Mouse (Mus musculus): ENCODE measurements around the gene Fbln2. TPM values are rescaled to one million over a fixed set of nuclear protein-coding genes. Genes with fewer than 3 reads are reported as not detected.

Fbln2 gene
- polyA plus RNA-seq, 1 experiment from 2014 or later = 43.8 TPM

- 59% methylated on average over 9 of the region's 9 CpGs for WGBS
Observed at GRCm38 (mm10) chr6:91180767-91181171, 31.5 kb upstream of the Fbln2 start.

GRCm38 (mm10) chr6:91181320-91181719 lies 30.9 kb upstream of the Fbln2 start:
- Histone ChIP-seq H3K36me3 (ENCODE audit: insufficient read depth, low read length) (no peaks in the 10 kb centered on the region), H3K27me3 (ENCODE audit: insufficient read depth, low read length) (no peaks in the 10 kb centered on the region), H3K4me1 (ENCODE audit: insufficient read depth, low read length) (no peaks in the 10 kb centered on the region), H3K27ac (ENCODE audit: low read length) (no peak overlapping the region), H3K4me2 (replicated peaks; ENCODE audit: low read depth, low read length) (no peak overlapping the region), H3K9ac (replicated peaks; ENCODE audit: low read length) (no peak overlapping the region), H3K4me3 (ENCODE audit: low read length) (no peak overlapping the region), H3K9me3 (ENCODE audit: low read length) (no peaks in the 10 kb centered on the region)
- no peak for ATAC-seq (ENCODE audit: low FRiP score, low TSS enrichment)
- 63% methylated on average over 2 of the region's 2 CpGs for WGBS

More at GRCm38 (mm10) chr6:91180767-91181171, 31.5 kb upstream of the Fbln2 start:
- no peak overlapping the region for H3K27ac ChIP-seq (ENCODE audit: low read length)
- H3K27me3 ChIP-seq (ENCODE audit: insufficient read depth, low read length) = no peaks in the 10 kb centered on the region
- no peaks in the 10 kb centered on the region for H3K9me3 ChIP-seq (ENCODE audit: low read length)
- H3K9ac ChIP-seq (replicated peaks; ENCODE audit: low read length) = no peak overlapping the region
- H3K4me3 ChIP-seq (ENCODE audit: low read length) = no peak overlapping the region
- no peaks in the 10 kb centered on the region for H3K4me1 ChIP-seq (ENCODE audit: insufficient read depth, low read length)
- ATAC-seq (ENCODE audit: low FRiP score, low TSS enrichment) = no peak
- H3K4me2 ChIP-seq (replicated peaks; ENCODE audit: low read depth, low read length) = no peak overlapping the region
- no peaks in the 10 kb centered on the region for H3K36me3 ChIP-seq (ENCODE audit: insufficient read depth, low read length)

DNA sequence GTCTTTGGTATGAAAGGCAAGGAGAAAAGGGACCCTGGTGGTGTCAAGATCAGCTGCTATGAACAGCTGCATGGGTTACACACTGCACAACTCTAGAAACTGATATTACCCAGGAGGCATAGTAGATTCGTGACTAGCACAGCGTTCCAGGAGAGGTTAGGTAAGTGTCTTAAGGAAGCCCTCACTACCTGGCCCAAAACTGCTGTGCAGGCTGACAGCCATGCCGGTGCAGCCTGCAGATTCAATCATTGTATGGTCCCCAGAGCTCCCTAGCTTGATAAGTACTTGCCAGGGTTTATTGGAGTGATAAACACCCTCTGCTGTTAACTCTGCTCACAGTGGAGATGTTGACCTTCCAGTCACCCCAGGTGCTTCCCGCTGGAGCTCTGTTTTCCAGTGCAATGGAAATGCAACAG lies 30.2 kb upstream of the Fbln2 start:
- Histone ChIP-seq H3K9me3 (ENCODE audit: low read length) (no peaks in the 10 kb centered on the region), H3K36me3 (ENCODE audit: insufficient read depth, low read length) (no peaks in the 10 kb centered on the region), H3K27ac (ENCODE audit: low read length) (no peak overlapping the region), H3K27me3 (ENCODE audit: insufficient read depth, low read length) (no peaks in the 10 kb centered on the region), H3K4me3 (ENCODE audit: low read length) (no peak overlapping the region), H3K4me1 (ENCODE audit: insufficient read depth, low read length) (no peaks in the 10 kb centered on the region), H3K9ac (replicated peaks; ENCODE audit: low read length) (no peak overlapping the region), H3K4me2 (replicated peaks; ENCODE audit: low read depth, low read length) (no peak overlapping the region)
- no peak for ATAC-seq (ENCODE audit: low FRiP score, low TSS enrichment)
- WGBS = 73% methylated on average over 4 of the region's 4 CpGs

DNA sequence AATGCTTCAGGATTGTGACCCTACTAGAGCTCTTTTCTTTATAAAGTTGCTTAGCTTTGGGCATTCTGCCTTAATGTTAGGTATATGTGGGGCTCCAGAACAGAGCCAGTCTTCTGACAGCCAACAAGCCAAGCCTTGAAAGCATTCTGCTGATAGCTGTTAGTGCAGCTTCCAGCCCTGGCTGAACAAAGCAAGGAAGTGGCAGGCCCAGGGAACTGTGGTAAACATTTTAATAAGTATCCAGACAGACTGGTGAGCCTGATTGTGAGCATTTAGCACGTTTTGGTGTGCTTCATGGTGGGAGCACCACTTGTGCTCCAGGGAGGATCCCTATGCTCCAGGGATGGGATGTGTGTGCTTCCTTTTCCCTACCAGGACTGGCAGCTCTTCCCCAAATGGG lies 29.2 kb upstream of the Fbln2 start:
- ATAC-seq (ENCODE audit: low FRiP score, low TSS enrichment) = no peak
- WGBS = 46% methylated on average over 1 of the region's 1 CpGs
- Histone ChIP-seq H3K27ac (ENCODE audit: low read length) (no peak overlapping the region), H3K9me3 (ENCODE audit: low read length) (no peaks in the 10 kb centered on the region), H3K9ac (replicated peaks; ENCODE audit: low read length) (no peak overlapping the region), H3K27me3 (ENCODE audit: insufficient read depth, low read length) (no peaks in the 10 kb centered on the region), H3K36me3 (ENCODE audit: insufficient read depth, low read length) (no peaks in the 10 kb centered on the region), H3K4me2 (replicated peaks; ENCODE audit: low read depth, low read length) (no peak overlapping the region), H3K4me1 (ENCODE audit: insufficient read depth, low read length) (no peaks in the 10 kb centered on the region), H3K4me3 (ENCODE audit: low read length) (no peak overlapping the region)

DNA sequence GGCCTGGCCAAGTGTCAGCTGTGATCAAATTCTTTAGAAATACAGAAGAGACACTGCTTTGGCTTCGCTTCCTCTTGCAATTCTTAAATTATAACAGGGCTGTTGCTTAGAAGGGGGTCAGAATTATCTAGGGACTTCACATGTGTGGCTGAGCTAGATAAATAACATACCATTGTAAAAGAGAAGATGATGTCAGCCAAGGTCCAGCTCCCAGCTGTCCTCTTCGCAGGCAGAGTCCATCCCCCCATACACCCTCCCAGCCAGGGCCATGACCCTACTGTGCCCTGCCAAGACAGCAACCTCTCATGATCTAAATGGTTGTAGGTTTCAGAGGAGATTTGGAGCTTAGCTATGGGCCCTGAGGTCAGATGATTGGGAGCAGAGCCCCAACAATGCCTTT lies 28.3 kb upstream of the Fbln2 start:
- Histone ChIP-seq H3K9me3 (ENCODE audit: low read length) (no peaks in the 10 kb centered on the region), H3K27me3 (ENCODE audit: insufficient read depth, low read length) (no peaks in the 10 kb centered on the region), H3K9ac (replicated peaks; ENCODE audit: low read length) (no peak overlapping the region), H3K4me2 (replicated peaks; ENCODE audit: low read depth, low read length) (no peak overlapping the region), H3K36me3 (ENCODE audit: insufficient read depth, low read length) (no peaks in the 10 kb centered on the region), H3K4me3 (ENCODE audit: low read length) (no peak overlapping the region), H3K4me1 (ENCODE audit: insufficient read depth, low read length) (no peaks in the 10 kb centered on the region), H3K27ac (ENCODE audit: low read length) (no peak overlapping the region)
- WGBS = 49% methylated on average over 2 of the region's 2 CpGs
- no peak for ATAC-seq (ENCODE audit: low FRiP score, low TSS enrichment)

DNA sequence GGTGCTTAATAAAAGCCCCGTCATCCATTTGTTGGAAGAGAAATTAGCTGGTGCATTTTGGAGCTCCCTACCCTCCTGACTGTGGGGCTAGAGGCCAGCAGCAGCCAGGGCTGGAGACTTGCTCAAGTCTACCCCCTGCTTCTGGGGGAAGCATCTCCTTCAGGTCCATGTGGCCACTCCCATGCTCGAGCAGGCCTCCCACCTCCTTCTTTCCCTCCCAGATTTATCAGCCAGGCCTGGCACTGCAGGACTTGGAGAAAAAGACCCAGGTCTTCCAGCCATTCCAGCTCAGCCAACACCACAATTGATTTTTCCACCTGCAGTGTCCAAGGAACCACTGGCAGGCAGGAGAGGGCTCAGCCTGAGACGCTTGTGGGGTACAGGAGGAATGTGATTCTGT lies 27.5 kb upstream of the Fbln2 start:
- Histone ChIP-seq H3K9ac (replicated peaks; ENCODE audit: low read length) (no peak overlapping the region), H3K36me3 (ENCODE audit: insufficient read depth, low read length) (no peaks in the 10 kb centered on the region), H3K9me3 (ENCODE audit: low read length) (no peaks in the 10 kb centered on the region), H3K4me3 (ENCODE audit: low read length) (no peak overlapping the region), H3K27me3 (ENCODE audit: insufficient read depth, low read length) (no peaks in the 10 kb centered on the region), H3K4me2 (replicated peaks; ENCODE audit: low read depth, low read length) (no peak overlapping the region), H3K27ac (ENCODE audit: low read length) (no peak overlapping the region), H3K4me1 (ENCODE audit: insufficient read depth, low read length) (no peaks in the 10 kb centered on the region)
- 67% methylated on average over 3 of the region's 3 CpGs for WGBS
- no peak for ATAC-seq (ENCODE audit: low FRiP score, low TSS enrichment)

- no peak overlapping the region for H3K4me2 ChIP-seq (replicated peaks; ENCODE audit: low read depth, low read length)
- H3K9me3 ChIP-seq (ENCODE audit: low read length) = no peaks in the 10 kb centered on the region
- H3K4me1 ChIP-seq (ENCODE audit: insufficient read depth, low read length) = no peaks in the 10 kb centered on the region
- H3K36me3 ChIP-seq (ENCODE audit: insufficient read depth, low read length) = no peaks in the 10 kb centered on the region
- no peak overlapping the region for H3K4me3 ChIP-seq (ENCODE audit: low read length)
- WGBS = 75% methylated on average over 5 of the region's 5 CpGs
- ATAC-seq (ENCODE audit: low FRiP score, low TSS enrichment) = no peak
- H3K27ac ChIP-seq (ENCODE audit: low read length) = no peak overlapping the region
- no peak overlapping the region for H3K9ac ChIP-seq (replicated peaks; ENCODE audit: low read length)
- H3K27me3 ChIP-seq (ENCODE audit: insufficient read depth, low read length) = no peaks in the 10 kb centered on the region
Observed at GRCm38 (mm10) chr6:91185502-91185901, 26.8 kb upstream of the Fbln2 start.

- no peak for ATAC-seq (ENCODE audit: low FRiP score, low TSS enrichment)
- Histone ChIP-seq H3K9me3 (ENCODE audit: low read length) (no peaks in the 10 kb centered on the region), H3K36me3 (ENCODE audit: insufficient read depth, low read length) (no peaks in the 10 kb centered on the region), H3K27ac (ENCODE audit: low read length) (no peak overlapping the region), H3K9ac (replicated peaks; ENCODE audit: low read length) (no peak overlapping the region), H3K27me3 (ENCODE audit: insufficient read depth, low read length) (no peaks in the 10 kb centered on the region), H3K4me3 (ENCODE audit: low read length) (no peak overlapping the region), H3K4me1 (ENCODE audit: insufficient read depth, low read length) (no peaks in the 10 kb centered on the region), H3K4me2 (replicated peaks; ENCODE audit: low read depth, low read length) (no peak overlapping the region)
- WGBS = 51% methylated on average over 4 of the region's 4 CpGs
Observed at GRCm38 (mm10) chr6:91186161-91186931, 25.9 kb upstream of the Fbln2 start.

- WGBS = 79% methylated on average over 6 of the region's 6 CpGs
Observed at GRCm38 (mm10) chr6:91186934-91187333, 25.3 kb upstream of the Fbln2 start.

DNA sequence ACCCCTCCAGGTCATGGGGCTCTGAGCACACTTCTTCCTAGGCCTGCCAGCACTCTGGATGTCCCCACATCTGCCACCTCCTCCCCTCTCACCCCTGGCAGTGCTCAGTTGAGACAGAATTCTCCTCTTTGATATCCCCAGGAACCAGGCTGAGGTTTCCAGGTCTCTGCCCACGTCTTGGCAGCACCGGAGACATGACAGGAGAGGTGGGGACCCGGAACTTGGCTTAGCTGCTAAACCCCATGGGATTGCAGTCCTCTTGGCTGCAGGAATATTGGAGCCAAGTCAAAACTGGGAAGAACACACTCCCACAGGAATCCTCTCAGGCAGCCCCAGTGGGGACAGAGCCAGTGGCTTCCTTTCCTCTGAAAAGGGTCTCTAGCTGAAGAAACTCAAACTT lies 24.4 kb upstream of the Fbln2 start:
- H3K9ac ChIP-seq (replicated peaks; ENCODE audit: low read length) = no peak overlapping the region
- no peak overlapping the region for H3K27ac ChIP-seq (ENCODE audit: low read length)
- H3K9me3 ChIP-seq (ENCODE audit: low read length) = no peaks in the 10 kb centered on the region
- no peak overlapping the region for H3K4me3 ChIP-seq (ENCODE audit: low read length)
- H3K36me3 ChIP-seq (ENCODE audit: insufficient read depth, low read length) = no peaks in the 10 kb centered on the region
- ATAC-seq (ENCODE audit: low FRiP score, low TSS enrichment) = no peak
- no peaks in the 10 kb centered on the region for H3K4me1 ChIP-seq (ENCODE audit: insufficient read depth, low read length)
- WGBS = 73% methylated on average over 3 of the region's 3 CpGs
- H3K27me3 ChIP-seq (ENCODE audit: insufficient read depth, low read length) = no peaks in the 10 kb centered on the region
- H3K4me2 ChIP-seq (replicated peaks; ENCODE audit: low read depth, low read length) = no peak overlapping the region

More at GRCm38 (mm10) chr6:91186934-91187333, 25.3 kb upstream of the Fbln2 start:
- no peaks in the 10 kb centered on the region for H3K9me3 ChIP-seq (ENCODE audit: low read length)
- no peak overlapping the region for H3K4me3 ChIP-seq (ENCODE audit: low read length)
- no peak for ATAC-seq (ENCODE audit: low FRiP score, low TSS enrichment)
- H3K4me1 ChIP-seq (ENCODE audit: insufficient read depth, low read length) = no peaks in the 10 kb centered on the region
- no peak overlapping the region for H3K4me2 ChIP-seq (replicated peaks; ENCODE audit: low read depth, low read length)
- H3K27me3 ChIP-seq (ENCODE audit: insufficient read depth, low read length) = no peaks in the 10 kb centered on the region
- no peaks in the 10 kb centered on the region for H3K36me3 ChIP-seq (ENCODE audit: insufficient read depth, low read length)
- H3K27ac ChIP-seq (ENCODE audit: low read length) = no peak overlapping the region
- no peak overlapping the region for H3K9ac ChIP-seq (replicated peaks; ENCODE audit: low read length)

All from kidney, embryonic 16.5 days (tissue).